Mouse (Mus musculus) mouse trophoblast stem cell (cell line): ENCODE results near the gene Commd1.

Source experiments
- in situ Hi-C, 2 experiments: fragments of 300-500 bp; cut with MseI, MboI; formaldehyde crosslinking; loops; 2 replicates in 1 of 2; 3 replicates in 1 of 2; pipeline ENCODE4 v1.15.1; 2025

Commd1 gene

GRCm38 (mm10) chr11:22893075-22893474 is 89.1 kb downstream of the Commd1 start:
- in situ Hi-C loops: no loop called here

- in situ Hi-C loops: no loop called here
Measured at GRCm38 (mm10) chr11:22892466-22892865, 89.7 kb downstream of the Commd1 start.

- in situ Hi-C loops: no loop called here
Measured at GRCm38 (mm10) chr11:22891876-22892275, 90.3 kb downstream of the Commd1 start.

GRCm38 (mm10) chr11:22891242-22891641 is 90.9 kb downstream of the Commd1 start:
- in situ Hi-C loops: no loop called here

- in situ Hi-C loops: no loop called here
Measured at GRCm38 (mm10) chr11:22889224-22889623, 93.0 kb downstream of the Commd1 start.

GRCm38 (mm10) chr11:22886991-22887390 is 95.2 kb downstream of the Commd1 start:
- in situ Hi-C loops: no loop called here

- in situ Hi-C loops: no loop called here
Measured at GRCm38 (mm10) chr11:22885350-22885749, 96.8 kb downstream of the Commd1 start.

GRCm38 (mm10) chr11:22883676-22884075 is 98.5 kb downstream of the Commd1 start:
- in situ Hi-C loops: no loop called here

- in situ Hi-C loops: no loop called here
Measured at GRCm38 (mm10) chr11:22882926-22883325, 99.3 kb downstream of the Commd1 start.

GRCm38 (mm10) chr11:22880383-22881172 is 101.6 kb downstream of the Commd1 start:
- in situ Hi-C loops: no loop called here

GRCm38 (mm10) chr11:22879645-22880044 is 102.5 kb downstream of the Commd1 start:
- in situ Hi-C loops: no loop called here

GRCm38 (mm10) chr11:22876680-22877330 is 105.4 kb downstream of the Commd1 start:
- in situ Hi-C loops: no loop called here

GRCm38 (mm10) chr11:22875279-22875678 is 106.9 kb downstream of the Commd1 start:
- in situ Hi-C loops: no loop called here

GRCm38 (mm10) chr11:22874747-22875146 is 107.4 kb downstream of the Commd1 start:
- in situ Hi-C loops: no loop called here

- in situ Hi-C loops: no loop called here
Measured at GRCm38 (mm10) chr11:22873383-22873782, 108.8 kb downstream of the Commd1 start.

- in situ Hi-C loops: no loop called here
Measured at GRCm38 (mm10) chr11:22872307-22872680, 109.9 kb downstream of the Commd1 start.

- in situ Hi-C loops: no loop called here
Measured at GRCm38 (mm10) chr11:22871628-22872306, 110.4 kb downstream of the Commd1 start.

GRCm38 (mm10) chr11:22868582-22868981 is 113.6 kb downstream of the Commd1 start:
- in situ Hi-C loops: no loop called here

- in situ Hi-C loops: no loop called here
Measured at GRCm38 (mm10) chr11:22867691-22868090, 114.5 kb downstream of the Commd1 start.

- in situ Hi-C loops: no loop called here
Measured at GRCm38 (mm10) chr11:22865635-22866246, 116.4 kb downstream of the Commd1 start.

- in situ Hi-C loops: no loop called here
Measured at GRCm38 (mm10) chr11:22864305-22865060, 117.7 kb downstream of the Commd1 start.
